Mouse (Mus musculus): Measurements from ENCODE around the gene Lrrc23. TPM values are rescaled to one million over a fixed set of nuclear protein-coding genes. Genes with fewer than 3 reads are reported as not detected.
"Not testable (repeated sequence)": the region's sequence is repeated elsewhere in the genome, so short reads cannot be mapped to it uniquely, and the experiment has no call there.

Lrrc23 gene
- polyA plus RNA-seq, 1 experiment from 2014 or later, result 3.2 TPM

- Histone ChIP-seq H3K4me1 (ENCODE audit: control insufficient read depth, insufficient read depth, low read length) (peaks cover 25% of the 10 kb centered on the region), H3K36me3 (ENCODE audit: control insufficient read depth, insufficient read depth, low read length) (peaks cover 65% of the 10 kb centered on the region), H3K4me2 (ENCODE audit: low read length) (peak overlapping the region; percentile 92; the same call in 1 of the 2 replicates), H3K27ac (replicated peaks; ENCODE audit: low read depth, low read length) (no peak overlapping the region), H3K9me3 (ENCODE audit: control insufficient read depth, low read length) (no peaks in the 10 kb centered on the region), H3K4me3 (replicated peaks; ENCODE audit: low read depth, low read length) (no peak overlapping the region), H3K27me3 (ENCODE audit: control insufficient read depth, insufficient read depth, low read length) (no peaks in the 10 kb centered on the region), H3K9ac (replicated peaks; ENCODE audit: low read length) (no peak overlapping the region)
- no peak for ATAC-seq (ENCODE audit: low FRiP score, low TSS enrichment)
- DNase-seq, result no peak
- WGBS, result 70% methylated on average over 9 of the region's 9 CpGs
Observed at GRCm38 (mm10) chr6:124814858-124815774, 35.6 kb upstream of the Lrrc23 start.

- peak overlapping the region; percentile 92 for H3K4me2 ChIP-seq (ENCODE audit: low read length)
- 0 out of 2 replicates have a peak overlapping the region, but pooled peaks have one; percentile 85 for H3K27ac ChIP-seq (replicated peaks; ENCODE audit: low read depth, low read length)
- ATAC-seq (ENCODE audit: low FRiP score, low TSS enrichment) (peak; percentile 55; the same call in 1 of the 2 replicates), DNase-seq (no peak)
- no peaks in the 10 kb centered on the region for H3K27me3 ChIP-seq (ENCODE audit: control insufficient read depth, insufficient read depth, low read length)
- 41% methylated on average over 8 of the region's 8 CpGs for WGBS
- peak overlapping the region; percentile 62 for H3K4me3 ChIP-seq (replicated peaks; ENCODE audit: low read depth, low read length)
- peaks cover 29% of the 10 kb centered on the region for H3K4me1 ChIP-seq (ENCODE audit: control insufficient read depth, insufficient read depth, low read length)
- peaks cover 60% of the 10 kb centered on the region for H3K36me3 ChIP-seq (ENCODE audit: control insufficient read depth, insufficient read depth, low read length)
- H3K9ac ChIP-seq (replicated peaks; ENCODE audit: low read length), result no peak overlapping the region
- no peaks in the 10 kb centered on the region for H3K9me3 ChIP-seq (ENCODE audit: control insufficient read depth, low read length)
Observed at GRCm38 (mm10) chr6:124814448-124814847, 34.9 kb upstream of the Lrrc23 start.

DNA sequence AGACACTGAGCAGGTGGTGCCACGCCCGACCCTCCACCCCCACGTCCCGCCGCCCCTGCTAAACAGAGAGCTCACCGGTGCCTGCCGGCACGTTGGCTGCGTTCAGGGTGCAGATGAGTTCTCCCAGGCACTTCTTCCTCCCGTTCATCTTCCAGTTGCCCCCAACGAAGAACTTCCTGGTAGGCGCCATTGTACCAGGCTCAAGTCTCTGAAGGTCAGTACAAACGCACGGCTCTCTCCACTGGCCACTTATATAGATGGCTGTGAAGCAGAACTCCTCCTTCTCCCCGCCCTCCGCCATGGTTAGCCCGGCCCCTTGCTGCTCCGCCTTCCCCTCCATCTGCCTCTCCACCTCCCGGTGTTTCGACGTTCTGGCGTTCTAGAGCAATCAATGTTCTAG, 34.4 kb upstream of the Lrrc23 start, which contains the start of gene Tpi1:
Gene Tpi1 (minus strand): TSS at position 364 of the 400 bp plus-strand sequence.
- DNase-seq, result peak; percentile 88
- H3K4me1 ChIP-seq (ENCODE audit: control insufficient read depth, insufficient read depth, low read length), result peaks cover 35% of the 10 kb centered on the region
- H3K27ac ChIP-seq (replicated peaks; ENCODE audit: low read depth, low read length), result peak within 1 kb of the TSS; percentile 85
- under 1% methylated on average over 22 of the region's 22 CpGs for WGBS
- H3K9ac ChIP-seq (replicated peaks; ENCODE audit: low read length), result peak within 1 kb of the TSS; percentile 73
- H3K36me3 ChIP-seq (ENCODE audit: control insufficient read depth, insufficient read depth, low read length), result peaks cover 55% of the 10 kb centered on the region
- no peaks in the 10 kb centered on the region for H3K9me3 ChIP-seq (ENCODE audit: control insufficient read depth, low read length)
- H3K4me2 ChIP-seq (ENCODE audit: low read length), result peak within 1 kb of the TSS; percentile 92
- ATAC-seq (ENCODE audit: low FRiP score, low TSS enrichment), result peak; percentile 81
- H3K27me3 ChIP-seq (ENCODE audit: control insufficient read depth, insufficient read depth, low read length), result no peaks in the 10 kb centered on the region
- H3K4me3 ChIP-seq (replicated peaks; ENCODE audit: low read depth, low read length), result peak within 1 kb of the TSS; percentile 62

DNA sequence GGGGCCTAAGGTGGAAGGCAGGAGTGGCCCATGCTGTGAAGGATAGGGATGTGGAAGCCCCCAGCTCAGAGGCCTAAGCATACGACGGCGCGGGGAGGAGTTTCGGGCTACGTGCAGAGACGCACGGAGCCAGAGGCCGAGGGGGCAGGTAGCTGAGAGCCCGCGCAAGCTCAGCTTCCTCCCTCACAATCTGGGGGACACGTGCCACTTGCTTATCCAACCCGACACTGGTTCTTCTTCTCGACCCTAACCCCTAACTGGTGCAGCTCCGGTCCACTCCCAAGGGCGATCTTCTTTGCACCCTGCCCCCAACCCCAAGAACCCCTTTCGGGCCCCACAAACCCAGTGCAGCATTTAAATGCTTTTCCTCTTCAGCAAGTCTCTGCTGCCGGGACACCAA, 34.0 kb upstream of the Lrrc23 start:
- H3K4me1 ChIP-seq (ENCODE audit: control insufficient read depth, insufficient read depth, low read length), result peaks cover 39% of the 10 kb centered on the region
- H3K27me3 ChIP-seq (ENCODE audit: control insufficient read depth, insufficient read depth, low read length), result no peaks in the 10 kb centered on the region
- peak overlapping the region; percentile 73 for H3K9ac ChIP-seq (replicated peaks; ENCODE audit: low read length)
- no peaks in the 10 kb centered on the region for H3K9me3 ChIP-seq (ENCODE audit: control insufficient read depth, low read length)
- peak; percentile 87 for DNase-seq
- peak overlapping the region; percentile 62 for H3K4me3 ChIP-seq (replicated peaks; ENCODE audit: low read depth, low read length)
- H3K27ac ChIP-seq (replicated peaks; ENCODE audit: low read depth, low read length), result peak overlapping the region; percentile 85
- 0% methylated on average over 18 of the region's 18 CpGs for WGBS
- ATAC-seq (ENCODE audit: low FRiP score, low TSS enrichment), result peak; percentile 66
- H3K4me2 ChIP-seq (ENCODE audit: low read length), result peak overlapping the region; percentile 92
- H3K36me3 ChIP-seq (ENCODE audit: control insufficient read depth, insufficient read depth, low read length), result peaks cover 50% of the 10 kb centered on the region

DNA sequence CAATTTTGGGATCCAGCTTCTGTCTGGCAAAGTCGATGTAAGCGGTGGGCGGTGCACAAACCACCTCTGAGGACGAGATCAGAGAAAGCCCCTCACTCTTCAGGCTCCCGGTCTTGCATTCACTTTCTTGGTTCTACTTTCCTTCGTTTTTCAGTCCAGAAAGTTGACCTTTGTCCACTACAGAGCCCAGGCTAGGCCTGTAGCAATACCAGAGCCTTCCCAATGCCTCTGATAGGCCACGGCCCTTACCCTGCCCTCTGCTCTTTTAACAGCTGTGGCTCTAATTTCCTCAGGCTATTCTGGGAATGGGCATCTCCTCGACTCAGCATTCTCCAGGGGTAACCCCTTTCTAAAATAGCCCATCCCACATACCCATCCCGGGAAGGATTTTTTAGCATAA, 33.3 kb upstream of the Lrrc23 start:
- 19% methylated on average over 9 of the region's 9 CpGs for WGBS
- Histone ChIP-seq H3K4me3 (replicated peaks; ENCODE audit: low read depth, low read length) (peak overlapping the region; percentile 62), H3K4me2 (ENCODE audit: low read length) (peak overlapping the region; percentile 92), H3K4me1 (ENCODE audit: control insufficient read depth, insufficient read depth, low read length) (peaks cover 40% of the 10 kb centered on the region), H3K27ac (replicated peaks; ENCODE audit: low read depth, low read length) (peak overlapping the region; percentile 85), H3K9me3 (ENCODE audit: control insufficient read depth, low read length) (no peaks in the 10 kb centered on the region), H3K27me3 (ENCODE audit: control insufficient read depth, insufficient read depth, low read length) (no peaks in the 10 kb centered on the region), H3K36me3 (ENCODE audit: control insufficient read depth, insufficient read depth, low read length) (peaks cover 44% of the 10 kb centered on the region), H3K9ac (replicated peaks; ENCODE audit: low read length) (peak overlapping the region; percentile 73)
- peak; percentile 9 for DNase-seq
- no peak for ATAC-seq (ENCODE audit: low FRiP score, low TSS enrichment)

GRCm38 (mm10) chr6:124811701-124812560, 32.4 kb upstream of the Lrrc23 start:
- peak overlapping the region; percentile 92 for H3K4me2 ChIP-seq (ENCODE audit: low read length)
- H3K4me1 ChIP-seq (ENCODE audit: control insufficient read depth, insufficient read depth, low read length), result peaks cover 40% of the 10 kb centered on the region
- WGBS, result 87% methylated on average over 24 of the region's 24 CpGs
- no peak overlapping the region for H3K9ac ChIP-seq (replicated peaks; ENCODE audit: low read length)
- peaks cover 35% of the 10 kb centered on the region for H3K36me3 ChIP-seq (ENCODE audit: control insufficient read depth, insufficient read depth, low read length)
- no peak overlapping the region for H3K27ac ChIP-seq (replicated peaks; ENCODE audit: low read depth, low read length)
- no peaks in the 10 kb centered on the region for H3K9me3 ChIP-seq (ENCODE audit: control insufficient read depth, low read length)
- H3K4me3 ChIP-seq (replicated peaks; ENCODE audit: low read depth, low read length), result peak overlapping the region; percentile 62
- ATAC-seq (ENCODE audit: low FRiP score, low TSS enrichment) (no peak), DNase-seq (no peak)
- no peaks in the 10 kb centered on the region for H3K27me3 ChIP-seq (ENCODE audit: control insufficient read depth, insufficient read depth, low read length)

- ATAC-seq (ENCODE audit: low FRiP score, low TSS enrichment), result no peak
- peaks cover 42% of the 10 kb centered on the region for H3K4me1 ChIP-seq (ENCODE audit: control insufficient read depth, insufficient read depth, low read length)
- no peak overlapping the region for H3K27ac ChIP-seq (replicated peaks; ENCODE audit: low read depth, low read length)
- H3K4me3 ChIP-seq (replicated peaks; ENCODE audit: low read depth, low read length), result no peak overlapping the region
- H3K9me3 ChIP-seq (ENCODE audit: control insufficient read depth, low read length), result no peaks in the 10 kb centered on the region
- H3K4me2 ChIP-seq (ENCODE audit: low read length), result peak overlapping the region; percentile 4; the same call in 1 of the 2 replicates
- no peaks in the 10 kb centered on the region for H3K27me3 ChIP-seq (ENCODE audit: control insufficient read depth, insufficient read depth, low read length)
- no peak overlapping the region for H3K9ac ChIP-seq (replicated peaks; ENCODE audit: low read length)
- no peak for DNase-seq
- H3K36me3 ChIP-seq (ENCODE audit: control insufficient read depth, insufficient read depth, low read length), result peaks cover 29% of the 10 kb centered on the region
- WGBS, result 89% methylated on average over 4 of the region's 4 CpGs
Observed at GRCm38 (mm10) chr6:124811403-124811665, 31.8 kb upstream of the Lrrc23 start.

GRCm38 (mm10) chr6:124810566-124811402, 31.3 kb upstream of the Lrrc23 start:
- not testable (repeated sequence) for H3K4me2 ChIP-seq (ENCODE audit: low read length); H3K4me3 ChIP-seq (replicated peaks; ENCODE audit: low read depth, low read length); DNase-seq; H3K9me3 ChIP-seq (ENCODE audit: control insufficient read depth, low read length); ATAC-seq (ENCODE audit: low FRiP score, low TSS enrichment); H3K9ac ChIP-seq (replicated peaks; ENCODE audit: low read length); H3K27me3 ChIP-seq (ENCODE audit: control insufficient read depth, insufficient read depth, low read length); H3K27ac ChIP-seq (replicated peaks; ENCODE audit: low read depth, low read length)
- H3K4me1 ChIP-seq (ENCODE audit: control insufficient read depth, insufficient read depth, low read length), result peaks cover 48% of the 10 kb centered on the region
- H3K36me3 ChIP-seq (ENCODE audit: control insufficient read depth, insufficient read depth, low read length), result peaks cover 23% of the 10 kb centered on the region
- WGBS, result 88% methylated on average over 11 of the region's 11 CpGs

All from midbrain, embryonic 14.5 days (tissue).